Mouse (Mus musculus): ENCODE measurements at regions not wholly inside any gene's neighbourhood (a gene's known extent, or its start where the extent isn't known, plus 50 kb on each side); places are given as distances from the start of the nearest gene placed in this dataset.

DNA sequence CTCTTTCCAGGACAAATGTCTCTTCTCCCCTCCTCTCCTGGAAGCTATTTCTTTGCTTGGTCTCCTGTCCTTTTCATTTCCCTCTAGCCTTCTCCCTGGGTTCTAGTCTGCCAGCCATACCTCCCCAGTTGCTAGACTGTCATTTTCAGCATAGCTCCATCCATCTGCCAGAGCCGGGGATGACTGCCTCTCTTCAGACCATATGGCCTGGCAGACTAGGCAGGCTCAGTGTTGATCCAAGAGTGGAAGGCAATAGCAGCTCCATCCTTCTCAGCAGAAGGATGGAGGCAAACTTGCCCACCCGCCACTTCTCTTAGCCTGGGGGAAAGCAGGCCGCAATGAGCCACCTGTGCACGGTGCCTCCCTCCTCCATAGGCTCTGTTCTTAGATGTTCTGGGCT is 242.0 kb upstream of the Adra1b start:
- no peak overlapping the region for H3K9ac ChIP-seq
- WGBS = 89% methylated on average over 4 of the region's 4 CpGs
- ATAC-seq (ENCODE audit: low FRiP score) (no peak), DNase-seq (ENCODE audit: low spot score) (no peak)
- no peaks in the 10 kb centered on the region for H3K27me3 ChIP-seq (ENCODE audit: control insufficient read depth, insufficient read depth, low read length)
- H3K4me3 ChIP-seq (replicated peaks; ENCODE audit: low read length) = no peak overlapping the region
- no peaks in the 10 kb centered on the region for H3K4me1 ChIP-seq (replicated peaks; ENCODE audit: control insufficient read depth, insufficient read depth, low read length)
- H3K9me3 ChIP-seq (ENCODE audit: control insufficient read depth, low read length) = no peaks in the 10 kb centered on the region
- no peak overlapping the region for H3K4me2 ChIP-seq (replicated peaks)
- no peak overlapping the region for H3K27ac ChIP-seq
- no peaks in the 10 kb centered on the region for H3K36me3 ChIP-seq (replicated peaks; ENCODE audit: control insufficient read depth, insufficient read depth)

DNA sequence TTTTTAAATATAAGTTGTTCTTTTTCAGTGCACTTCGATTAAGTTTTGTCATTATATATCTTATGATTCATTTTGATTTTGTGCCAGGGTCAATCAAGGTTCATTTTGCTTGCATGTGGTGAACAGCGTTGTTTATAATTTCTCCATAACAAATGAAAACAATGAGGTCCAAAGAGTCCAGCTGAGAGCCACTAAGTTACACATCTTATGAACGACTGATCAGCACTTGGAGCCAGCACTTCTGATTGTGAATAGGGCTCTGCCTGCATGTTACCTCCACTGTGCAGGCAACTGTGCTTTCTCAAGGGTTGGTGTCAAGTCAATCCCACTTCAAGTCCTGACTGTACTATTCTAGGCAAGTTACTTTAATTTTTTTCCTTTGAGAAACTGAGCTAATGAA is 243.5 kb upstream of the Adra1b start:
- Histone ChIP-seq H3K4me3 (replicated peaks; ENCODE audit: low read length) (no peak overlapping the region), H3K36me3 (replicated peaks; ENCODE audit: control insufficient read depth, insufficient read depth) (no peaks in the 10 kb centered on the region), H3K27me3 (ENCODE audit: control insufficient read depth, insufficient read depth, low read length) (no peaks in the 10 kb centered on the region), H3K27ac (no peak overlapping the region), H3K4me1 (replicated peaks; ENCODE audit: control insufficient read depth, insufficient read depth, low read length) (no peaks in the 10 kb centered on the region), H3K9ac (no peak overlapping the region), H3K9me3 (ENCODE audit: control insufficient read depth, low read length) (no peaks in the 10 kb centered on the region), H3K4me2 (replicated peaks) (no peak overlapping the region)
- DNase-seq (ENCODE audit: low spot score) = no peak
- ATAC-seq (ENCODE audit: low FRiP score) = no peak
- WGBS = 77% methylated on average over 3 of the region's 3 CpGs

DNA sequence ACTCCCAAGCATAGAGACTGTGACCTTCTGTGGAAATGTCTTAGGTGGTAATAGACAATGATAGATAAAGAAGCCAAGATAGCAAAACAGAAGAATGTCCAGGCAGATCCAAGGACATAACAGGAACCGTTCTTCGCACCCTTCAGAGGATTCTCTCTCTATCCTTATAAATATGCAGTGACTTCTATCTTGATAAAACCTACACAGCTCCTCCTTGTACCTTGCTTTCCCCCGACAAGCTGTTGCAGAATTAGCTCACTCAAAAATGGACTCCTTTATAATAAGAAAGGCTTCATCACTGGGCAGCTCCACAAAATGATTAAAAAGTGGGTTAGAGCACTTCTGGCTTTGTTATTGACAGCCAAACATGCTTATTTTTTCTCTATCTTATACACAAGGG is 245.4 kb upstream of the Adra1b start:
- no peak for ATAC-seq (ENCODE audit: low FRiP score)
- H3K4me2 ChIP-seq (replicated peaks) = no peak overlapping the region
- no peaks in the 10 kb centered on the region for H3K27me3 ChIP-seq (ENCODE audit: control insufficient read depth, insufficient read depth, low read length)
- no peak overlapping the region for H3K9ac ChIP-seq
- H3K27ac ChIP-seq = no peak overlapping the region
- no peaks in the 10 kb centered on the region for H3K9me3 ChIP-seq (ENCODE audit: control insufficient read depth, low read length)
- no peaks in the 10 kb centered on the region for H3K4me1 ChIP-seq (replicated peaks; ENCODE audit: control insufficient read depth, insufficient read depth, low read length)
- H3K36me3 ChIP-seq (replicated peaks; ENCODE audit: control insufficient read depth, insufficient read depth) = no peaks in the 10 kb centered on the region
- WGBS = 89% methylated on average over 3 of the region's 3 CpGs
- no peak for DNase-seq (ENCODE audit: low spot score)
- H3K4me3 ChIP-seq (replicated peaks; ENCODE audit: low read length) = no peak overlapping the region

DNA sequence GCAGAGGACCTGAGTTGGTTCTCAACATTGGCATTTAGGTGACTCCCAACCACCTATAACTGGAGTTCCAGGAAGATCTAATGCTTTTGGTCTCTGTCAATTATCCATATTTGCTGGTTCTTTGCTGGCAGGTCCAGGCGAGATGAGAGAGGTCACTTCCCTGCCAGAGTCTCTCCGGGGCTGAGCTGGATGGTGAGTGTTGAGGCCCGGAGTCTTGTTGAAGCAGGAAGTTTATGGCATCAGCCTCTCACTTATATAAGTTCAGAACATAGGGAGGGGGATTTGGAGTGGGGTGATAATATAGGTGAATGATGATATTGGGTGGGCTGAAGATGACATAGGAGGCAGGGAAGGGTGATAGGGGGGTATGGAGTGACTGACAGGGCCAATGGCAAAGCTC is 246.3 kb upstream of the Il12b start:
- Histone ChIP-seq H3K9ac (no peak overlapping the region), H3K36me3 (replicated peaks; ENCODE audit: control insufficient read depth, insufficient read depth) (no peaks in the 10 kb centered on the region), H3K9me3 (ENCODE audit: control insufficient read depth, low read length) (no peaks in the 10 kb centered on the region), H3K4me2 (replicated peaks) (no peak overlapping the region), H3K4me1 (replicated peaks; ENCODE audit: control insufficient read depth, insufficient read depth, low read length) (no peaks in the 10 kb centered on the region), H3K4me3 (replicated peaks; ENCODE audit: low read length) (no peak overlapping the region), H3K27me3 (ENCODE audit: control insufficient read depth, insufficient read depth, low read length) (no peaks in the 10 kb centered on the region), H3K27ac (no peak overlapping the region)
- DNase-seq (ENCODE audit: low spot score) (no peak), ATAC-seq (ENCODE audit: low FRiP score) (no peak)
- WGBS = 96% methylated on average over 3 of the region's 3 CpGs

DNA sequence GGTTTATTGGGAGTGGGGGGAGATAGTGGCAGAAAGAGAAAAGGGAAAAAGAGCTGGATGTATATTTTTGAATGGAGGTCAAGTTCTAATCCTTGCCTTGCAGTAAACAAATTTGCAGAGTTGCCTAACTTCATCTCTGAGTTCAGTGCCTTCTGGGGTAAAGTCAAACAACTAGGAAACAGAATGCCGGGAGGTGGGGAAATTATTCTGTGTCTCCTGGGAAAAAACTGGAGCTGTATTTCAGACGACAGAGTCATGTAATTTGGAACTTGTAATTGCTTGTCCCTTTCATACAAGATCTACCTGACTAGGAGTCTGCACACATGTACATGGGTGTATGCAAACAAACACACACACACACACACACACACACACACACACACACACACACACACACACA is 244.3 kb upstream of the Il12b start:
- Histone ChIP-seq H3K36me3 (replicated peaks; ENCODE audit: control insufficient read depth, insufficient read depth) (no peaks in the 10 kb centered on the region), H3K9me3 (ENCODE audit: control insufficient read depth, low read length) (no peaks in the 10 kb centered on the region), H3K9ac (no peak overlapping the region), H3K27ac (no peak overlapping the region), H3K27me3 (ENCODE audit: control insufficient read depth, insufficient read depth, low read length) (no peaks in the 10 kb centered on the region), H3K4me1 (replicated peaks; ENCODE audit: control insufficient read depth, insufficient read depth, low read length) (no peaks in the 10 kb centered on the region), H3K4me3 (replicated peaks; ENCODE audit: low read length) (no peak overlapping the region), H3K4me2 (replicated peaks) (no peak overlapping the region)
- no peak for DNase-seq (ENCODE audit: low spot score)
- WGBS = 58% methylated on average over 2 of the region's 2 CpGs
- no peak for ATAC-seq (ENCODE audit: low FRiP score)

DNA sequence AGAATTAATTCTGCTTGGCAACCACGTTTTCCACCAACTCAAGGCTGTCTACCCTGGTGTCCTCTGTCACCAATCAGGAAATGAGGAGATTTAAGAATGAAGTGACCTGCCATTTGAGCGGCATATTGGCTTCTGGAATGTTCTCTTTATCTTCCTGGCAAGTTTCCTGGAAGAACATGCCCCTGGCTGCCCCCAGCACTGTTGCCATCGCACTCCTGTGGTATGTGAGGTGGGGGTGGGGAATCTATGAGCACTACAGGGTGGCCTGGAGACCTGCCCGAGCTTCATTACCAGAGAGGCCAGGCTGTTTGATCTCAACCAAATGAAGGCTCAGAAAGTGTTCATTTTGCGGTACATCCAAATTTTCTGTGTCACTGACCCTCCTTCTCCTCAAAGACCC is 243.8 kb upstream of the Il12b start:
- Histone ChIP-seq H3K9ac (no peak overlapping the region), H3K4me3 (replicated peaks; ENCODE audit: low read length) (no peak overlapping the region), H3K4me1 (replicated peaks; ENCODE audit: control insufficient read depth, insufficient read depth, low read length) (no peaks in the 10 kb centered on the region), H3K36me3 (replicated peaks; ENCODE audit: control insufficient read depth, insufficient read depth) (no peaks in the 10 kb centered on the region), H3K27me3 (ENCODE audit: control insufficient read depth, insufficient read depth, low read length) (no peaks in the 10 kb centered on the region), H3K9me3 (ENCODE audit: control insufficient read depth, low read length) (no peaks in the 10 kb centered on the region), H3K27ac (no peak overlapping the region), H3K4me2 (replicated peaks) (no peak overlapping the region)
- WGBS = 35% methylated on average over 5 of the region's 5 CpGs
- DNase-seq (ENCODE audit: low spot score) = peak; percentile 29
- ATAC-seq (ENCODE audit: low FRiP score) = no peak

DNA sequence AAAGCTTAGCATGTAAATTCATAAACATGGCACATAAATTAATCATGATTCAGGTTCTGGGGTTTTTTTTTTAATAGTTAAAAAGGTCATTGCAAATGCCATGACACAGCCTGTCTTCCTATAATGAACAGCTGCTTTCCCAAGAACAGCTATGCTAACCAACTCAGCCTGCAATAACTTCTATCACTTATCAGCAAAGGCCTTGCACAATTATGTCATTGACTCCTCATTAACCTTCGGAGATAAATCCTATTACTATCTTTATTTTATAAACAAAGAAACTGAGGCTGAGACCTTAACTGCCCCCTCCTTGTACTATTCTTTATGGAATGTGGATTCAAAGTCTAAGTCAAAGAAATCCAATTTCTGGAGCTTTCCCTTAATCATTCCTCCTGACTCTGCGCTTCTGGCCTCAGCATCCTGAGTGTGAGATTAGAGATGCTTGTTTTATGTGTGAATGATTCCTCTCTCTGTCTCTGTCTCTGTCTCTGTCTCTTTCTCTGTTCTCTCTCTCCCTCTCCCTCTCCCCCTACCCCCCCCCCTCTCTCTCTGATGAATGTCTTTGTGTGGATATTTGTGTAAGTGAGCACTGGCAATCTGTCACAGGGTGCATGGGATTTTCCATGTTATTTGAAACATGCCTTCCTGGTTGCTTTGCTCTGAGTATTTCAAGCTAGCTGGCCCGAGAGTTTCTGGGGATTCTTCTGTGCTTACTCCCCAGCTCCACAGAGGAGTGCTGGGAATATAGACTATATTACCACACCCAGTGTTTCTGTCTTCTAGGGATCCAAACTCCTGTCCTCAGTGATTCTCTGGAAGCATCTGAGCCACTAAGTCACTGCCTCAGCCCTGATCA is 243.1 kb upstream of the Il12b start:
- ATAC-seq (ENCODE audit: low FRiP score) (no peak), DNase-seq (ENCODE audit: low spot score) (no peak)
- no peak overlapping the region for H3K4me3 ChIP-seq (replicated peaks; ENCODE audit: low read length)
- no peaks in the 10 kb centered on the region for H3K4me1 ChIP-seq (replicated peaks; ENCODE audit: control insufficient read depth, insufficient read depth, low read length)
- no peak overlapping the region for H3K4me2 ChIP-seq (replicated peaks)
- no peaks in the 10 kb centered on the region for H3K9me3 ChIP-seq (ENCODE audit: control insufficient read depth, low read length)
- H3K27ac ChIP-seq = no peak overlapping the region
- WGBS = 81% methylated on average over 3 of the region's 3 CpGs
- H3K36me3 ChIP-seq (replicated peaks; ENCODE audit: control insufficient read depth, insufficient read depth) = no peaks in the 10 kb centered on the region
- H3K27me3 ChIP-seq (ENCODE audit: control insufficient read depth, insufficient read depth, low read length) = no peaks in the 10 kb centered on the region
- no peak overlapping the region for H3K9ac ChIP-seq

DNA sequence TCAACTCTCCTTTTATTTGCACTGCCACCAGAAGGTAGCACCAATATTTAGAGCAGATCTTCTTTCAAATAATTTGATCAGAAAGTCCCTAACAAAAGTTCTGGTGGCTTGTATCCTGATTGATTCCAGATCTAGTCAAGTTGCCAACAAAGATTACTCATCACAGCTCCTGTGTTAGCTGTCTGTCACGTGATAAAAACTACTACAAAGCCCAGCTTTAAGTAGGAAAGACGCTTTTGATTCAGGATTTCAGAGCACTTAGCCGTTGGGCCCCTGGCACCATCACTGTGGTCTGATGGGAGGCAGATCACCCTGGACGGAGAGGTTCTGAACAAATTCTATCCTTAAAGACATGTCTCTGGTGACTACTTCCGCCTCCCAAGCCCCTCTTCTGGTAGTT is 241.6 kb upstream of the Il12b start:
- Histone ChIP-seq H3K4me1 (replicated peaks; ENCODE audit: control insufficient read depth, insufficient read depth, low read length) (no peaks in the 10 kb centered on the region), H3K27ac (no peak overlapping the region), H3K4me2 (replicated peaks) (no peak overlapping the region), H3K9ac (no peak overlapping the region), H3K36me3 (replicated peaks; ENCODE audit: control insufficient read depth, insufficient read depth) (no peaks in the 10 kb centered on the region), H3K4me3 (replicated peaks; ENCODE audit: low read length) (no peak overlapping the region), H3K9me3 (ENCODE audit: control insufficient read depth, low read length) (no peaks in the 10 kb centered on the region), H3K27me3 (ENCODE audit: control insufficient read depth, insufficient read depth, low read length) (no peaks in the 10 kb centered on the region)
- WGBS = 80% methylated on average over 5 of the region's 5 CpGs
- DNase-seq (ENCODE audit: low spot score) (no peak), ATAC-seq (ENCODE audit: low FRiP score) (no peak)

DNA sequence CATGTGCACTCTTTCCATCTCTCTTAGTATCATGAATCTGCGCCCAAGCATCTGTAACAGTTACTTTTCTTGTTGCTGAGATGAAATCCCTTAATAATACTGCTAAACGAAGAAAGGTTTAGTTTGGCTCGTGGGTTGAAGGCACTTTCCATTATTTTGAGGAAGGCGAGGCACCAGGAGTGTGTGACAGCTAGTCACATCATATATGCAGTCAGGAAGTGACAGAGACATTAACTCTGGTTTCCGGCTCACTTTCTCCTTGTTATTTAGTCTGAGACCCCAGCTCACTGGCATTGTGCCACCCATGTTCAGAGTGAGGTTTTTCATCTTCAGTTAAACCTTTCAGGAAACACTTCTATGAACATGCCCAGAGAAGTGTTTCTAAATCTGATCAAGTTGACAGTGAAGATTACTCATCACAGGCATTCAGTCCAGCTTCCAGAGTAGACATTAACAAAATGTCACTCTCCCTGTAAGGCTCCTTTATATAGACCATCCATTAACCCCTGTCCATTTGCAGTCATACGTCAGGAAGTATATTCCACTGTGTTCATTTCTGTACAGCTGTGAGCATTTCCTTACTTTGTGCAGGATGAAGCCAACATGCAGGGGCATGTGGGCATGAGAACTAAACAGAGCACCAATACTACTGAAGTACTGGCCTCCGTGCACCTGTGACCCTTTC is 238.0 kb upstream of the Il12b start:
- no peak overlapping the region for H3K27ac ChIP-seq
- no peaks in the 10 kb centered on the region for H3K4me1 ChIP-seq (replicated peaks; ENCODE audit: control insufficient read depth, insufficient read depth, low read length)
- no peaks in the 10 kb centered on the region for H3K27me3 ChIP-seq (ENCODE audit: control insufficient read depth, insufficient read depth, low read length)
- H3K4me2 ChIP-seq (replicated peaks) = no peak overlapping the region
- H3K4me3 ChIP-seq (replicated peaks; ENCODE audit: low read length) = no peak overlapping the region
- H3K9me3 ChIP-seq (ENCODE audit: control insufficient read depth, low read length) = no peaks in the 10 kb centered on the region
- H3K36me3 ChIP-seq (replicated peaks; ENCODE audit: control insufficient read depth, insufficient read depth) = no peaks in the 10 kb centered on the region
- 85% methylated on average over 7 of the region's 7 CpGs for WGBS
- ATAC-seq (ENCODE audit: low FRiP score) (no peak), DNase-seq (ENCODE audit: low spot score) (no peak)
- no peak overlapping the region for H3K9ac ChIP-seq
